Mouse (Mus musculus): ENCODE measurements at regions not wholly inside any gene's neighbourhood (a gene's known extent, or its start where the extent isn't known, plus 50 kb on each side); places are given as distances from the start of the nearest gene placed in this dataset.

DNA sequence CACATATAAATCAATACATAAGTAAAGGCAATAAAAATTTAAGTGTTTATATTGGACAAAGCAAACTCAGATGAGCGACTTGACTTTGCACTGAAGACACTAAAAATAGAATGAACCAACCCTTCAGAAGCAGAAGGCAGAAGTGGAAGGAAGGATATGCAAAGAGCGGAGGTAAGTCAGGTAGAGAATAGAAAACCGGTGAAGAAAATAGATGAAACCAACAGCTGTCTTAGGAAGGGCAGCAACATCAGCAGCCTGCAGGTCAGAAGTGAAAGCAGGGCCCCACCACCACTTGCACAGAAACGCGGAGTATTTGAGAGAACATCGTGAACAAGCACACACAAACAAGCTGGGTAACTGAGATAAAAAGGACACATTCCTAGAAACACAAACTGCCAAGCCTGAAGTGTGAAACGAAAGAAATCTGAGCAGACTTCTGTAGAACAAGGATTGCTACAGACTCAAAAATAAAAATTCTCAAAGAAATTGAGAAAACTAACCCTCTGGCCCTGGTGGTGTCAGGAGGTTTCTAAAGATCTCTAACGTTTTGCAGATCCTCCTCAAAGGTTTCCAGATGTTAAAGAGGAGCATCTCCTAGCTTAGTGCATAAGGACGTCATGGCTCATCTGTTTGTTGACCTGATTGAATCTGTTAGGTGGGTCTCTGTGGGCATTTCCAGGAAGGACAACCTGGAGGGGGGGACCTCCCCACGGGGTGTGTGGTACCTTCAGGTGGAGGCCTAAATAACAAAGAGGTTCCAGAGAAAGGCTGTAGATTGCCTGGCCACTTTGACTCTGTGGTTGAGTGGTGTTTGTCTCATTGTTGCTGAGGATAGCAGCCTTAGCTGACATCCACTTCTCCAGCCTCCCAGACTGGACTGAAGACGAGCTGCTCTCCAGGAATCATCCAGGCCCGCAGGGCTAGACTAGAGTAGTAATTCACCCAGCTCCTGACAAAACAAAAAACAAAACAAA is 252.0 kb downstream of the Rplp1 start:
- TF ChIP-seq MAFK (IDR thresholded peaks at IDR 0.05; ENCODE audit: insufficient read depth, low read depth, low read length) (no peak), HCFC1 (IDR thresholded peaks at IDR 0.05; ENCODE audit: borderline replicate concordance, insufficient read depth, low read length) (no peak)
